Mouse (Mus musculus) forebrain, embryonic 12.5 days (tissue): Measurements from ENCODE around the gene Lnpep. TPM values are rescaled to one million over a fixed set of nuclear protein-coding genes. Genes with fewer than 3 reads are reported as not detected.
"Not testable (repeated sequence)": the region's sequence is repeated elsewhere in the genome, so short reads cannot be mapped to it uniquely, and the experiment has no call there.

ENCODE experiments used
- ATAC-seq: fragments of 200-750 bp; cut with Nextera tagmentation; 2 replicates; pipeline ENCODE4 v1.8.0; 2017; ENCODE audit warnings: moderate TSS enrichment; ENCODE audit not compliant: low FRiP score
- H3K27ac ChIP-seq: fragments of 300-500 bp; sonication (generic); 2 replicates; pipeline ENCODE4 v1.5.1; 2016; ENCODE audit warnings: mild to moderate bottlenecking
- H3K27me3 ChIP-seq: fragments of 300-500 bp; sonication (generic); 2 replicates; pipeline ENCODE4 v1.6.1; 2016; ENCODE audit warnings: mild to moderate bottlenecking
- H3K36me3 ChIP-seq: fragments of 300-500 bp; sonication (generic); replicated peaks from 2 replicates; pipeline ENCODE4 v1.6.1; 2016; ENCODE audit warnings: mild to moderate bottlenecking
- H3K4me1 ChIP-seq: fragments of 300-500 bp; sonication (generic); 2 replicates; pipeline ENCODE4 v1.6.1; 2016
- H3K4me2 ChIP-seq: fragments of 300-500 bp; sonication (generic); 2 replicates; pipeline ENCODE4 v1.6.1; 2016; ENCODE audit warnings: mild to moderate bottlenecking, moderate library complexity
- H3K4me3 ChIP-seq: fragments of 300-500 bp; sonication (generic); replicated peaks from 2 replicates; pipeline ENCODE4 v1.5.1; 2016; ENCODE audit warnings: mild to moderate bottlenecking
- H3K9ac ChIP-seq: fragments of 300-500 bp; sonication (generic); 2 replicates; pipeline ENCODE4 v1.6.1; 2016; ENCODE audit warnings: mild to moderate bottlenecking
- H3K9me3 ChIP-seq: fragments of 300-500 bp; sonication (generic); 2 replicates; pipeline ENCODE4 v1.6.1; 2016
- WGBS: fragments of 180-500 bp; shearing (Covaris S2); methylation state at CpG from one replicate; pipeline ENCODE4 v1.1.7; 2016; 5-methylcytosine and 5-hydroxymethylcytosine counted together
- polyA plus RNA-seq: library from polyadenylated mRNA; unstranded; fragments of >200 nt; fragmentation: Nextera tagmentation; extraction: Ambion mirVana; gene quantifications from 2 replicates; pipeline ENCODE4 v1.2.1, GENCODE M21; 2016

The Lnpep gene
- 9.2 and 10.6 TPM in 2 replicates for polyA plus RNA-seq

DNA sequence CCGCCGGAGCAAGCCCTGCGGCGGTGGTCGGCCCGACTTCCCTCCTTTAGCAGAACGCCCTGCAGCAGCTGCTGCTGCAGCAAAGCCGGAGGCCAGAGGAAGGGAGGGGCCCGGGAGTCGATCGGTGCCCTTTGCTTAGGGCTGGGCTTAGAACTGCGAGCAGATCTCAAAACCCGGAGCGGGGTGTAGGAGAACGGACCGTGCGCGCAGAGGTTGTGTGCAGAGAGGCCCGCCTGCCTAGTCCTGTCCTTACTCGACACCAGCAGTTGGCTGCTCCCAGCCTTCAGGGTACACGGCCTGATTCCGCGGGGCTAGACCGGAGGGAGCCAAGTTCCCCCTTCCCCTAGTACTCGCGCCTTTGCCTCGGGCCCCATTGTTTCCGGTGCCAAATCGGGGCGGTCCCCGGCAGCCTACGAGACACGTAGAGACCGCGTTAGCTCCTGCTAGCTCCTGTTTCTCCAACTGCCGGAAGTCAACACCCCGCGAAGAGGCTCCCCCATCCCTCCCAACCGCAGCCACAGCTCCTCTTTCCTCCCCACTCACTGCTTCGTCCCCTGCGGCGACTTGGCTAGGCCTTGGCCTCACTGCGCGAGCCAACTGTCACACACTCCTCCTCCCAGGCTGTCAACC, at the start of gene Lnpep:
TSS of gene Lnpep (minus strand) at position 94 of the 630 bp plus-strand sequence.
- no peaks in the 10 kb centered on the region for H3K27me3 ChIP-seq
- H3K4me3 ChIP-seq, result peak within 1 kb of the TSS; percentile 81
- H3K36me3 ChIP-seq, result no peaks in the 10 kb centered on the region
- WGBS, result under 1% methylated on average over 43 of the region's 44 CpGs
- peak; percentile 93 for ATAC-seq
- peak within 1 kb of the TSS; percentile 77 for H3K4me2 ChIP-seq
- H3K4me1 ChIP-seq, result peaks cover 17% of the 10 kb centered on the region
- no peaks in the 10 kb centered on the region for H3K9me3 ChIP-seq
- peak within 1 kb of the TSS; percentile 100 for H3K27ac ChIP-seq
- peak within 1 kb of the TSS; percentile 90 for H3K9ac ChIP-seq

DNA sequence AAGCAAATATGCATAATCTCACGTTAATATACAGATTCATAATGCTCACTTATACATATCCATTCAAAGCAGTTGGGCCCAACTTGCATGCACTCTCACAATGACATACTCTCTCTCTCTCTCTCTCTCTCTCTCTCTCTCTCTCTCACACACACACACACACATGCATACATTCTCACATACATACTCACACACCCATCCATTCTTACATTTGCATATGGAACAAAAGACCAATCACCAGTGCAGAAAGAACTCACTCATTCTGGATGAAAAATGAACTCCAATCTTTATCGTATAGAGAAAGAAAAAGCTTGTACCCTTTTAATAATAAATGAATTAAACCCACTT, 31.0 kb upstream of the Lnpep start:
- no peaks in the 10 kb centered on the region for H3K36me3 ChIP-seq
- H3K4me2 ChIP-seq, result no peak overlapping the region; the same call in 1 of the 2 replicates
- 22% methylated on average over 2 of the region's 2 CpGs for WGBS

GRCm38 (mm10) chr17:17654997-17655828, 30.4 kb upstream of the Lnpep start:
- Histone ChIP-seq H3K4me2 (peak overlapping the region; percentile 28), H3K9me3 (no peaks in the 10 kb centered on the region), H3K4me1 (peaks cover 10% of the 10 kb centered on the region; the same call in 1 of the 2 replicates), H3K9ac (no peak overlapping the region), H3K4me3 (no peak overlapping the region), H3K36me3 (no peaks in the 10 kb centered on the region), H3K27ac (no peak overlapping the region), H3K27me3 (no peaks in the 10 kb centered on the region)
- no peak for ATAC-seq
- 15% methylated on average over 10 of the region's 10 CpGs for WGBS

More for the DNA sequence above, 31.0 kb upstream of the Lnpep start:
- Histone ChIP-seq H3K4me3 (no peak overlapping the region), H3K4me1 (peaks cover 10% of the 10 kb centered on the region; the same call in 1 of the 2 replicates), H3K9ac (no peak overlapping the region), H3K27ac (no peak overlapping the region), H3K9me3 (no peaks in the 10 kb centered on the region), H3K27me3 (no peaks in the 10 kb centered on the region)
- no peak for ATAC-seq

- H3K27me3 ChIP-seq, result no peaks in the 10 kb centered on the region
- no peaks in the 10 kb centered on the region for H3K36me3 ChIP-seq
- peaks cover 10% of the 10 kb centered on the region; the same call in 1 of the 2 replicates for H3K4me1 ChIP-seq
- 76% methylated on average over 4 of the region's 4 CpGs for WGBS
- no peak overlapping the region for H3K27ac ChIP-seq
- H3K4me3 ChIP-seq, result no peak overlapping the region
- no peaks in the 10 kb centered on the region for H3K9me3 ChIP-seq
- no peak overlapping the region for H3K4me2 ChIP-seq
- no peak for ATAC-seq
- no peak overlapping the region for H3K9ac ChIP-seq
Measured at GRCm38 (mm10) chr17:17652570-17652969, 27.7 kb upstream of the Lnpep start.

- Histone ChIP-seq H3K4me1 (no peaks in the 10 kb centered on the region), H3K4me3 (no peak overlapping the region), H3K9ac (no peak overlapping the region), H3K27ac (no peak overlapping the region), H3K9me3 (no peaks in the 10 kb centered on the region), H3K27me3 (no peaks in the 10 kb centered on the region), H3K36me3 (no peaks in the 10 kb centered on the region), H3K4me2 (no peak overlapping the region)
- peak; percentile 78 for ATAC-seq
- 3% methylated on average over 3 of the region's 3 CpGs for WGBS
Measured at GRCm38 (mm10) chr17:17645738-17646137, 20.9 kb upstream of the Lnpep start.

DNA sequence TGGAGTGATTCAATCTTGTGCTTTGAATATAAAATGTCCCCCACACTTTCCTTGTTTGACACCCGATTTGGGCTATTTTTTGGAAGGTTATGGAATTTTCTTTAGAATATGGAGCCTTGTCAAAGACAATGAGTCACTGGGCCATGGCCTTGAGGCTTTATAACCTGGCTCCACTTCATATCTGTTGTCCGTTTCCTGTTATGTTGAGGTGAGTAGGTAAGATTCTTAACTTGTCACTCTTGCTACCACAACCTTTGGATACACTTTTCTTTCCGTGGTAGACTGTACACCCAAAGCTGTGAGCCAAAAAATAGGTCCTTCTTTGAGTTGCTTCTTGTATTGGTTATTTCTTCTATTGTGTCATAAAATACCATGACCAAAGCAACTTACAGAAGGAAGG, 12.5 kb upstream of the Lnpep start:
- no peak overlapping the region for H3K27ac ChIP-seq
- no peaks in the 10 kb centered on the region for H3K27me3 ChIP-seq
- no peak for ATAC-seq
- H3K36me3 ChIP-seq, result no peaks in the 10 kb centered on the region
- H3K9me3 ChIP-seq, result no peaks in the 10 kb centered on the region
- WGBS, result 76% methylated on average over 3 of the region's 3 CpGs
- H3K4me2 ChIP-seq, result no peak overlapping the region
- no peaks in the 10 kb centered on the region for H3K4me1 ChIP-seq
- H3K4me3 ChIP-seq, result no peak overlapping the region
- no peak overlapping the region for H3K9ac ChIP-seq

GRCm38 (mm10) chr17:17636147-17636546, 11.3 kb upstream of the Lnpep start:
- Histone ChIP-seq H3K9ac (no peak overlapping the region), H3K27me3 (no peaks in the 10 kb centered on the region), H3K36me3 (no peaks in the 10 kb centered on the region), H3K9me3 (no peaks in the 10 kb centered on the region), H3K4me3 (no peak overlapping the region), H3K4me1 (no peaks in the 10 kb centered on the region), H3K27ac (no peak overlapping the region), H3K4me2 (no peak overlapping the region)
- ATAC-seq, result no peak
- 40% methylated on average over 3 of the region's 3 CpGs for WGBS

GRCm38 (mm10) chr17:17634033-17634432, 9.2 kb upstream of the Lnpep start:
- no peak for ATAC-seq
- Histone ChIP-seq H3K4me1 (no peaks in the 10 kb centered on the region), H3K27me3 (no peaks in the 10 kb centered on the region), H3K27ac (no peak overlapping the region), H3K4me2 (no peak overlapping the region), H3K4me3 (no peak overlapping the region), H3K36me3 (no peaks in the 10 kb centered on the region), H3K9ac (no peak overlapping the region), H3K9me3 (no peaks in the 10 kb centered on the region)
- WGBS, result 85% methylated on average over 2 of the region's 2 CpGs

GRCm38 (mm10) chr17:17631985-17632384, 7.1 kb upstream of the Lnpep start:
- no peak overlapping the region for H3K9ac ChIP-seq
- H3K4me1 ChIP-seq, result no peaks in the 10 kb centered on the region
- no peak for ATAC-seq
- H3K36me3 ChIP-seq, result no peaks in the 10 kb centered on the region
- no peak overlapping the region for H3K27ac ChIP-seq
- H3K4me2 ChIP-seq, result no peak overlapping the region
- no peak overlapping the region for H3K4me3 ChIP-seq
- H3K27me3 ChIP-seq, result no peaks in the 10 kb centered on the region
- H3K9me3 ChIP-seq, result no peaks in the 10 kb centered on the region

DNA sequence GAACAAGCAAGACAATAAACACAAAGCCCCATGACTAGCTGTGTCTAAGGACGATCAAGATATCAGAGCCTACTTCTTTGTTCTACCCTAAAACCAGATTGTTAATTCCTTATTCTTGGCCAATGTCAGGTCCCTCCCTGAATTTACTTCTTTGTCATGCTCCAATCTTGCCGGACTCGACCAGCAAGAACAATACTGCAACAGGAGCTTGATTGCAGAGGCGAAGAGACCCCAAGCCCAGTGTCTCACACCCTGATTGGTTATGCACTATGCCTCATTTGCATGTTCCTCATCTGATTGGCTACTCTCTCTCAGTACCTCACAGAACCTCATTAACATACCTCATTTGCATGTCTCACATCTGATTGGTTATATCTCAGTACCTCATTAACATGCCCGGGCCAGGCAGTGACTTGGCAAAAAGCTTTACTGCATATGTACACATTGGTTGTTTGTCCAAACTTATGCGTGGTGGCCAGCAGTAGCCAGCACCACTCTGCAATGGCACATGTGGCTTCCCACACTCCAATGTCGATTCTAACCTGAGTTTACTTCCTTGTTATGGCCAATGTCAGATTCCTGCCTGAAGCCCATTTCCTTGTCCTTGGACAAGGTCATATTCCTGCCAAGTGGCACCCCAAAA, 3.5 kb upstream of the Lnpep start:
- not testable (repeated sequence) for H3K27me3 ChIP-seq, H3K27ac ChIP-seq, H3K4me1 ChIP-seq, ATAC-seq, H3K36me3 ChIP-seq, H3K4me3 ChIP-seq, H3K4me2 ChIP-seq, H3K9me3 ChIP-seq, H3K9ac ChIP-seq
- WGBS, result 86% methylated on average over 7 of the region's 7 CpGs

DNA sequence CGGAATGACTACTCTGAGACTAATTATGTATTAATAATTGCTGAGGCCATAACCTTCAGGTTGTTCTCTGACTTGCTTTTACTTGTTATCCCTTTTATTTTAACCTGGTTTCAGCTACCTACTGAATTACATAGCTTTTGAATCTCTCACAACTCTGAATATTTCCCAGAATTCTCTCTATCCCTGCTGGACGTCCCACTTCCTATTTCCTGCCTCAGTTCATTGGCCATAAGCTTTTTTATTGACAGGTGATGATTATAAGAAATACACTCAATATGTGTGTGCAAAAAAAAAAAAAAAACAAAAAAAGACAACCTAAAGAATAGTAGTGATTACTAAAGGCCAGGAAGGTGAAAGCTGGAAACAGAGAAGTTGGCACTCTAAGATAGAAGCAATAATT, 2.7 kb upstream of the Lnpep start:
- Histone ChIP-seq H3K9ac (no peak overlapping the region), H3K4me3 (no peak overlapping the region), H3K9me3 (no peaks in the 10 kb centered on the region), H3K36me3 (no peaks in the 10 kb centered on the region), H3K4me1 (peaks cover 12% of the 10 kb centered on the region), H3K4me2 (no peak overlapping the region), H3K27ac (no peak overlapping the region), H3K27me3 (no peaks in the 10 kb centered on the region)
- no peak for ATAC-seq
- 90% methylated on average over 2 of the region's 2 CpGs for WGBS

GRCm38 (mm10) chr17:17625887-17626679, 1.2 kb upstream of the Lnpep start:
- no peak for ATAC-seq
- 37% methylated on average over 7 of the region's 7 CpGs for WGBS
- Histone ChIP-seq H3K27me3 (no peaks in the 10 kb centered on the region), H3K4me2 (peak overlapping the region; percentile 77), H3K27ac (peak overlapping the region; percentile 100), H3K4me1 (peaks cover 17% of the 10 kb centered on the region), H3K9ac (peak overlapping the region; percentile 90), H3K4me3 (peak overlapping the region; percentile 81), H3K9me3 (no peaks in the 10 kb centered on the region), H3K36me3 (no peaks in the 10 kb centered on the region)
